Mouse (Mus musculus) embryonic facial prominence, embryonic 11.5 days (tissue): ENCODE results near the gene Wdr59. TPM values are rescaled to one million over a fixed set of nuclear protein-coding genes. Genes with fewer than 3 reads are reported as not detected.

Experiments used
- ATAC-seq: fragments of 200-750 bp; cut with Nextera tagmentation; replicated peaks from 2 replicates; pipeline ENCODE4 v1.8.0; 2017; ENCODE audit warnings: low read depth; ENCODE audit not compliant: insufficient number of reproducible peaks, low FRiP score, low TSS enrichment
- DNase-seq: peaks from one replicate; pipeline ENCODE4 v3.0.0-alpha.2; 2015; ENCODE audit warnings: low spot score
- H3K27ac ChIP-seq: fragments of 300-500 bp; sonication (generic); replicated peaks from 2 replicates; pipeline ENCODE4 v1.5.1; 2014; ENCODE audit warnings: mild to moderate bottlenecking, low read depth, low read length, control low read depth
- H3K27me3 ChIP-seq: fragments of 300-500 bp; sonication (generic); 2 replicates; pipeline ENCODE4 v1.6.1; 2014; ENCODE audit warnings: mild to moderate bottlenecking, low read length, moderate library complexity, mixed read lengths; ENCODE audit not compliant: control insufficient read depth, insufficient read depth
- H3K36me3 ChIP-seq: fragments of 300-500 bp; sonication (generic); replicated peaks from 2 replicates; pipeline ENCODE4 v1.6.1; 2014; ENCODE audit warnings: low read depth, mild to moderate bottlenecking, low read length, moderate library complexity, mixed read lengths; ENCODE audit not compliant: control insufficient read depth, insufficient read depth
- H3K4me1 ChIP-seq: fragments of 300-500 bp; sonication (generic); 2 replicates; pipeline ENCODE4 v1.6.1; 2014; ENCODE audit warnings: low read length, mixed read lengths; ENCODE audit not compliant: control insufficient read depth, insufficient read depth
- H3K4me2 ChIP-seq: fragments of 300-500 bp; sonication (generic); 2 replicates; pipeline ENCODE4 v1.6.1; 2014; ENCODE audit warnings: low read depth, mild to moderate bottlenecking, control low read depth, low read length, moderate library complexity
- H3K4me3 ChIP-seq: fragments of 300-500 bp; sonication (generic); 2 replicates; pipeline ENCODE4 v1.5.1; 2014; ENCODE audit warnings: low read depth, low read length, control low read depth
- H3K9ac ChIP-seq: fragments of 300-500 bp; sonication (generic); replicated peaks from 2 replicates; pipeline ENCODE4 v1.6.1; 2014; ENCODE audit warnings: mild to moderate bottlenecking, control low read depth, low read length
- H3K9me3 ChIP-seq: fragments of 300-500 bp; sonication (generic); replicated peaks from 2 replicates; pipeline ENCODE4 v1.6.1; 2016; ENCODE audit warnings: mild to moderate bottlenecking, low read length, inconsistent platforms, mixed read lengths; ENCODE audit not compliant: control insufficient read depth
- WGBS: fragments of 180-500 bp; shearing (Covaris S2); extraction: QIAGEN DNeasy Blood & Tissue Kit; methylation state at CpG from one replicate; pipeline ENCODE4 v1.1.7; 2014; 5-methylcytosine and 5-hydroxymethylcytosine counted together
- polyA plus RNA-seq: library from polyadenylated mRNA; unstranded; fragments of >200 nt; fragmentation: Nextera tagmentation; extraction: Ambion mirVana; gene quantifications from 2 replicates; pipeline ENCODE4 v1.2.1, GENCODE M21; 2014

Wdr59 gene
- 3.8 and 4.1 TPM in 2 replicates for polyA plus RNA-seq

- Histone ChIP-seq H3K27ac (no peak within 1 kb of the TSS), H3K36me3 (no peaks in the 10 kb centered on the region), H3K4me2 (peak within 1 kb of the TSS; percentile 61), H3K9me3 (no peaks in the 10 kb centered on the region), H3K4me1 (no peaks in the 10 kb centered on the region), H3K4me3 (peak within 1 kb of the TSS; percentile 69), H3K27me3 (no peaks in the 10 kb centered on the region), H3K9ac (peak within 1 kb of the TSS; percentile 61)
- ATAC-seq (peak; percentile 100), DNase-seq (peak; percentile 99)
- WGBS = 1% methylated on average over 34 of the region's 34 CpGs
Observed at GRCm38 (mm10) chr8:111521713-111522429, at the start of gene Wdr59. TSS of gene Wdr59 (minus strand) at chr8:111522092.

- H3K4me2 ChIP-seq = no peak overlapping the region
- H3K4me3 ChIP-seq = no peak overlapping the region
- H3K36me3 ChIP-seq = no peaks in the 10 kb centered on the region
- ATAC-seq (no peak), DNase-seq (no peak)
- H3K9ac ChIP-seq = no peak overlapping the region
- no peak overlapping the region for H3K27ac ChIP-seq
- no peaks in the 10 kb centered on the region for H3K27me3 ChIP-seq
- WGBS = 92% methylated on average over 10 of the region's 10 CpGs
- no peaks in the 10 kb centered on the region for H3K9me3 ChIP-seq
- H3K4me1 ChIP-seq = no peaks in the 10 kb centered on the region
Observed at GRCm38 (mm10) chr8:111571661-111572060, 49.8 kb upstream of the Wdr59 start.

DNA sequence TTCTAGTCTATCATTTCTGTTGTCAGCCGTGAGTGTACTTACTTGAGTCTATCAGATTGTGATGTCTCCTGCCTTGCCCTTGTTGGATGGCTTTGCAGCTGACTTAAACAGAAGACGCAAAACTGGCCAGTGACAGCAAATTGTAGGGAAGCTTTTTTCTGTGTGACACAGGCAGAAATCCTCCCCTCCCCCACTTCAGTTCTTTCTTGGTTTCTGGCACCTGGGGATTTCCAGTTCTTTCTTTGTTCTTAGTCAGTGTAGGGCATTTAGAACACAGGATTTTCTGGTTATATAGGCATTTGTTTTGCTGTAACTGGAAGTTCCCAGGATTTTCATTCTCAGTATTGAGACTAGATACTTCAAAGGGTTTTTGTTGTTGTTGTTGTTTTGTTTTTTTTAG, 48.5 kb upstream of the Wdr59 start:
- no peak for DNase-seq
- Histone ChIP-seq H3K9me3 (no peaks in the 10 kb centered on the region), H3K36me3 (no peaks in the 10 kb centered on the region), H3K4me3 (no peak overlapping the region), H3K4me2 (no peak overlapping the region), H3K27ac (no peak overlapping the region), H3K9ac (no peak overlapping the region), H3K27me3 (no peaks in the 10 kb centered on the region), H3K4me1 (no peaks in the 10 kb centered on the region)
- WGBS = 81% methylated on average over 2 of the region's 2 CpGs
- no peak for ATAC-seq

GRCm38 (mm10) chr8:111569926-111570325, 48.0 kb upstream of the Wdr59 start:
- no peaks in the 10 kb centered on the region for H3K36me3 ChIP-seq
- no peak overlapping the region for H3K4me2 ChIP-seq
- H3K27ac ChIP-seq = no peak overlapping the region
- WGBS = 89% methylated on average over 4 of the region's 4 CpGs
- no peaks in the 10 kb centered on the region for H3K9me3 ChIP-seq
- DNase-seq (no peak), ATAC-seq (no peak)
- no peak overlapping the region for H3K4me3 ChIP-seq
- no peaks in the 10 kb centered on the region for H3K27me3 ChIP-seq
- H3K4me1 ChIP-seq = no peaks in the 10 kb centered on the region
- no peak overlapping the region for H3K9ac ChIP-seq

- no peak overlapping the region for H3K9ac ChIP-seq
- 76% methylated on average over 3 of the region's 3 CpGs for WGBS
- no peaks in the 10 kb centered on the region for H3K9me3 ChIP-seq
- H3K4me2 ChIP-seq = no peak overlapping the region
- H3K4me3 ChIP-seq = no peak overlapping the region
- DNase-seq (no peak), ATAC-seq (no peak)
- H3K27me3 ChIP-seq = no peaks in the 10 kb centered on the region
- H3K36me3 ChIP-seq = no peaks in the 10 kb centered on the region
- H3K27ac ChIP-seq = no peak overlapping the region
- no peaks in the 10 kb centered on the region for H3K4me1 ChIP-seq
Observed at GRCm38 (mm10) chr8:111568029-111568428, 46.1 kb upstream of the Wdr59 start.

DNA sequence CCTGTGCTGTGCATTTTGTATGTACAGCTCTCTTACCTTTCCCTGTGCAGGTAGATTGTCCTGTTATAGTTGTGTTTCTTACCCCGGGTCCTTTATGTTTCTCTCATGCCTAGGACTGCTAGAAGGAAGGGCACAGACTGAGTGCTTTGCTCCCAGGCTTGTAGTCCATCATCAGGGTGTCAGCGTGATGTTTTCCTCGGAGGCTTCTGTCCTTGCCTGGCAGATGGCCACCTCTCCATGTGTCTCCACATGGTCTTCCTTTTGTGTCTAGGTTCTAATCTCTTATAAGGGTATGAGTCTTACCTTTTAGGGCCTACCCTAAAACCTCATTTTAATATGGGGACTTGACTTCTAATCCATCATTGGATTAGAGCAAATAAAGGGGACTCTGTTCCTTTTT, 45.7 kb upstream of the Wdr59 start:
- 70% methylated on average over 3 of the region's 3 CpGs for WGBS
- H3K4me2 ChIP-seq = no peak overlapping the region
- H3K4me3 ChIP-seq = no peak overlapping the region
- no peak overlapping the region for H3K27ac ChIP-seq
- no peak for DNase-seq
- no peak for ATAC-seq
- no peaks in the 10 kb centered on the region for H3K36me3 ChIP-seq
- no peaks in the 10 kb centered on the region for H3K9me3 ChIP-seq
- no peak overlapping the region for H3K9ac ChIP-seq
- H3K4me1 ChIP-seq = no peaks in the 10 kb centered on the region
- no peaks in the 10 kb centered on the region for H3K27me3 ChIP-seq

DNA sequence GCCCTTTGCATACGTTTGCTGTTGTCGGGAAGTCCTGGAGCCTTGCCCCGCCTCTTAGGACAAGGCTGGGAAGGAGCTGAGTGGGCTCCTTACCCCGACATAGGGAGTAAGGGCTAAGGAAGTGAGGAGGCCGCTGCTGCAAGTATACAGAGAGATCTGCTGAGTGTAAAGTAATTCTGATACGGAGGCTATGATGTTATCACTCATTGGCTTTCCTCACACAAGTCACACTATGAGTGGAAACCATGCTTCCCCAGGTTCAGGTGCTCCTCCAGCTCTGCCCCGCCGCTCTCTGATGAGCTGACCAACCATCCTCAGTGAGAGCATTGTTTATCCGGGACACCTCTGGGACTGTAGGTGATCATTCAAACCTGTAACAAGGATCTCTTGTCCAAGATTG, 44.4 kb upstream of the Wdr59 start:
- H3K36me3 ChIP-seq = no peaks in the 10 kb centered on the region
- 67% methylated on average over 9 of the region's 9 CpGs for WGBS
- no peaks in the 10 kb centered on the region for H3K4me1 ChIP-seq
- no peaks in the 10 kb centered on the region for H3K9me3 ChIP-seq
- no peak overlapping the region for H3K4me2 ChIP-seq
- ATAC-seq (no peak), DNase-seq (no peak)
- H3K4me3 ChIP-seq = no peak overlapping the region
- no peak overlapping the region for H3K9ac ChIP-seq
- H3K27ac ChIP-seq = no peak overlapping the region
- no peaks in the 10 kb centered on the region for H3K27me3 ChIP-seq

DNA sequence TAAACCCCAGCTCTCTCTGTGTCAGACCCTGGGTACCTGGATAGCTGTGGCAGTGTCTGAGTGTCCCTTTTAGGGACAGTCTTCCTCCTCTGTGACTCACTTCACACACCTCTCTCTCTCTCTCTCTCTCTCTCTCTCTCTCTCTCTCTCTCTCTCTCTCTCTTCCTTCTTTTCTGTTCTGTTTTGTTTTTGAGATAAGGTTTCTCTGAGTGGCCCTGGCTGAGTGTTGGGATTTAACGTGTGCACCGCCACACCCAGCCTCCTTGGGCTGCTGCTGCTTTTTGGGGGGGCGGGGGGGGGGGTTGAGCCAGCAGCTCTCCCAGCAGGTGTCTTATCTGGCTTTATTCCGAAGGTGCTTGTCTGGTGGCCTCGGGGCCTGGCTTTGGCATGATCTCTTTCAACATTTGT, 43.9 kb upstream of the Wdr59 start:
- H3K4me1 ChIP-seq = no peaks in the 10 kb centered on the region
- no peak for DNase-seq
- no peak overlapping the region for H3K27ac ChIP-seq
- no peaks in the 10 kb centered on the region for H3K36me3 ChIP-seq
- H3K9ac ChIP-seq = no peak overlapping the region
- no peak overlapping the region for H3K4me2 ChIP-seq
- H3K27me3 ChIP-seq = no peaks in the 10 kb centered on the region
- WGBS = 46% methylated on average over 5 of the region's 5 CpGs
- no peak overlapping the region for H3K4me3 ChIP-seq
- H3K9me3 ChIP-seq = no peaks in the 10 kb centered on the region
- ATAC-seq = no peak
